Mouse (Mus musculus): Measurements from ENCODE around the gene Dolk. TPM values are rescaled to one million over a fixed set of nuclear protein-coding genes. Genes with fewer than 3 reads are reported as not detected.

Gene Dolk
- polyA plus RNA-seq, 1 experiment from 2014 or later: 31.9 TPM

GRCm38 (mm10) chr2:30299966-30300365, 13.8 kb upstream of the Dolk start:
- H3K27ac ChIP-seq: no peak overlapping the region
- no peak for ATAC-seq (ENCODE audit: borderline replicate concordance, extremely low read depth, low FRiP score, low TSS enrichment)
- H3K4me1 ChIP-seq: no peaks in the 10 kb centered on the region
- no peak overlapping the region for H3K9ac ChIP-seq
- H3K4me2 ChIP-seq: no peak overlapping the region
- peaks cover 72% of the 10 kb centered on the region for H3K36me3 ChIP-seq
- no peak overlapping the region for H3K4me3 ChIP-seq
- no peaks in the 10 kb centered on the region for H3K9me3 ChIP-seq
- H3K27me3 ChIP-seq: no peaks in the 10 kb centered on the region
- 85% methylated on average over 5 of the region's 5 CpGs for WGBS

- no peak for ATAC-seq (ENCODE audit: borderline replicate concordance, extremely low read depth, low FRiP score, low TSS enrichment)
- Histone ChIP-seq H3K27ac (no peak overlapping the region), H3K4me2 (no peak overlapping the region), H3K9me3 (no peaks in the 10 kb centered on the region), H3K27me3 (no peaks in the 10 kb centered on the region), H3K36me3 (peaks cover 67% of the 10 kb centered on the region), H3K4me3 (no peak overlapping the region), H3K9ac (no peak overlapping the region), H3K4me1 (no peaks in the 10 kb centered on the region)
- 74% methylated on average over 3 of the region's 3 CpGs for WGBS
These were observed 13.4 kb upstream of the Dolk start for GRCm38 (mm10) chr2:30299525-30299924.

GRCm38 (mm10) chr2:30287027-30287373, 866 bp upstream of the Dolk start:
- Histone ChIP-seq H3K27me3 (no peaks in the 10 kb centered on the region), H3K9me3 (no peaks in the 10 kb centered on the region), H3K4me2 (peak overlapping the region; percentile 88), H3K4me3 (peak overlapping the region; percentile 83), H3K36me3 (no peaks in the 10 kb centered on the region), H3K4me1 (peaks cover 22% of the 10 kb centered on the region), H3K27ac (peak overlapping the region; percentile 58), H3K9ac (peak overlapping the region; percentile 95)
- WGBS: under 1% methylated on average over 10 of the region's 10 CpGs
- ATAC-seq (ENCODE audit: borderline replicate concordance, extremely low read depth, low FRiP score, low TSS enrichment): no peak

GRCm38 (mm10) chr2:30285416-30286181, 535 bp downstream of the Dolk start:
- H3K27me3 ChIP-seq: no peaks in the 10 kb centered on the region
- H3K9me3 ChIP-seq: no peaks in the 10 kb centered on the region
- H3K27ac ChIP-seq: no peak overlapping the region
- peak overlapping the region; percentile 95 for H3K9ac ChIP-seq
- H3K4me1 ChIP-seq: peaks cover 22% of the 10 kb centered on the region
- peak overlapping the region; percentile 88 for H3K4me2 ChIP-seq
- ATAC-seq (ENCODE audit: borderline replicate concordance, extremely low read depth, low FRiP score, low TSS enrichment): peak; percentile 71
- H3K4me3 ChIP-seq: peak overlapping the region; percentile 83
- no peaks in the 10 kb centered on the region for H3K36me3 ChIP-seq
- 8% methylated on average over 38 of the region's 38 CpGs for WGBS

- no peak overlapping the region for H3K9ac ChIP-seq
- ATAC-seq (ENCODE audit: borderline replicate concordance, extremely low read depth, low FRiP score, low TSS enrichment): no peak
- no peaks in the 10 kb centered on the region for H3K27me3 ChIP-seq
- WGBS: 82% methylated on average over 5 of the region's 5 CpGs
- H3K9me3 ChIP-seq: no peaks in the 10 kb centered on the region
- H3K4me3 ChIP-seq: peak overlapping the region; percentile 83
- peaks cover 22% of the 10 kb centered on the region for H3K4me1 ChIP-seq
- H3K36me3 ChIP-seq: no peaks in the 10 kb centered on the region
- no peak overlapping the region for H3K27ac ChIP-seq
- H3K4me2 ChIP-seq: peak overlapping the region; percentile 88
These were observed 1.1 kb downstream of the Dolk start for GRCm38 (mm10) chr2:30285004-30285403.

GRCm38 (mm10) chr2:30283193-30283592, 2.9 kb downstream of the Dolk start:
- no peak overlapping the region for H3K9ac ChIP-seq
- H3K4me1 ChIP-seq: peaks cover 22% of the 10 kb centered on the region
- no peak overlapping the region for H3K4me2 ChIP-seq
- WGBS: 86% methylated on average over 2 of the region's 2 CpGs
- no peaks in the 10 kb centered on the region for H3K9me3 ChIP-seq
- H3K4me3 ChIP-seq: no peak overlapping the region
- no peaks in the 10 kb centered on the region for H3K36me3 ChIP-seq
- ATAC-seq (ENCODE audit: borderline replicate concordance, extremely low read depth, low FRiP score, low TSS enrichment): no peak
- H3K27ac ChIP-seq: no peak overlapping the region
- H3K27me3 ChIP-seq: no peaks in the 10 kb centered on the region

- Histone ChIP-seq H3K9ac (no peak overlapping the region), H3K9me3 (no peaks in the 10 kb centered on the region), H3K4me2 (no peak overlapping the region), H3K27me3 (no peaks in the 10 kb centered on the region), H3K27ac (no peak overlapping the region), H3K4me3 (no peak overlapping the region), H3K4me1 (peaks cover 10% of the 10 kb centered on the region), H3K36me3 (no peaks in the 10 kb centered on the region)
- 75% methylated on average over 3 of the region's 3 CpGs for WGBS
- no peak for ATAC-seq (ENCODE audit: borderline replicate concordance, extremely low read depth, low FRiP score, low TSS enrichment)
These were observed 4.5 kb downstream of the Dolk start for GRCm38 (mm10) chr2:30281651-30282050.

GRCm38 (mm10) chr2:30280743-30281142, 5.4 kb downstream of the Dolk start, which contains the start of gene Gm28038:
Gene Gm28038 (plus strand): TSS chr2:30281043.
- H3K27ac ChIP-seq: no peak within 1 kb of the TSS
- no peaks in the 10 kb centered on the region for H3K36me3 ChIP-seq
- H3K4me3 ChIP-seq: no peak within 1 kb of the TSS
- H3K9ac ChIP-seq: no peak within 1 kb of the TSS
- H3K9me3 ChIP-seq: no peaks in the 10 kb centered on the region
- WGBS: 86% methylated on average over 11 of the region's 11 CpGs
- ATAC-seq (ENCODE audit: borderline replicate concordance, extremely low read depth, low FRiP score, low TSS enrichment): no peak
- H3K4me2 ChIP-seq: no peak within 1 kb of the TSS
- peaks cover 10% of the 10 kb centered on the region for H3K4me1 ChIP-seq
- H3K27me3 ChIP-seq: no peaks in the 10 kb centered on the region

GRCm38 (mm10) chr2:30270134-30270533, 16.0 kb downstream of the Dolk start:
- H3K4me2 ChIP-seq: no peak overlapping the region
- no peak overlapping the region for H3K9ac ChIP-seq
- no peaks in the 10 kb centered on the region for H3K27me3 ChIP-seq
- ATAC-seq (ENCODE audit: borderline replicate concordance, extremely low read depth, low FRiP score, low TSS enrichment): peak; percentile 69
- H3K9me3 ChIP-seq: no peaks in the 10 kb centered on the region
- H3K36me3 ChIP-seq: no peaks in the 10 kb centered on the region
- WGBS: 15% methylated on average over 1 of the region's 1 CpGs
- no peak overlapping the region for H3K4me3 ChIP-seq
- peaks cover 27% of the 10 kb centered on the region for H3K4me1 ChIP-seq
- H3K27ac ChIP-seq: peak overlapping the region; percentile 50

- Histone ChIP-seq H3K27ac (peak overlapping the region; percentile 50), H3K27me3 (no peaks in the 10 kb centered on the region), H3K9ac (no peak overlapping the region), H3K9me3 (no peaks in the 10 kb centered on the region), H3K4me1 (peaks cover 34% of the 10 kb centered on the region), H3K36me3 (peaks cover 2% of the 10 kb centered on the region; the same call in 1 of the 2 replicates), H3K4me3 (no peak overlapping the region), H3K4me2 (no peak overlapping the region)
- no peak for ATAC-seq (ENCODE audit: borderline replicate concordance, extremely low read depth, low FRiP score, low TSS enrichment)
- 84% methylated on average over 17 of the region's 17 CpGs for WGBS
These were observed 16.7 kb downstream of the Dolk start for GRCm38 (mm10) chr2:30269241-30269990.

- Histone ChIP-seq H3K9ac (no peak overlapping the region), H3K4me1 (peaks cover 37% of the 10 kb centered on the region), H3K27me3 (no peaks in the 10 kb centered on the region), H3K27ac (no peak overlapping the region), H3K36me3 (peaks cover 11% of the 10 kb centered on the region; the same call in 1 of the 2 replicates), H3K4me3 (no peak overlapping the region), H3K4me2 (no peak overlapping the region), H3K9me3 (no peaks in the 10 kb centered on the region)
- no peak for ATAC-seq (ENCODE audit: borderline replicate concordance, extremely low read depth, low FRiP score, low TSS enrichment)
- 55% methylated on average over 4 of the region's 4 CpGs for WGBS
These were observed 17.8 kb downstream of the Dolk start for GRCm38 (mm10) chr2:30268371-30268770.

GRCm38 (mm10) chr2:30267466-30267865, 18.7 kb downstream of the Dolk start:
- no peaks in the 10 kb centered on the region for H3K27me3 ChIP-seq
- no peak overlapping the region for H3K27ac ChIP-seq
- H3K36me3 ChIP-seq: peaks cover 14% of the 10 kb centered on the region; the same call in 1 of the 2 replicates
- no peak overlapping the region for H3K4me2 ChIP-seq
- no peak for ATAC-seq (ENCODE audit: borderline replicate concordance, extremely low read depth, low FRiP score, low TSS enrichment)
- WGBS: 86% methylated on average over 2 of the region's 2 CpGs
- peaks cover 44% of the 10 kb centered on the region for H3K4me1 ChIP-seq
- H3K4me3 ChIP-seq: no peak overlapping the region
- H3K9ac ChIP-seq: no peak overlapping the region
- no peaks in the 10 kb centered on the region for H3K9me3 ChIP-seq
